31 mouse cellular contexts compared by ENCODE assay signal in the genomic region with DNA sequence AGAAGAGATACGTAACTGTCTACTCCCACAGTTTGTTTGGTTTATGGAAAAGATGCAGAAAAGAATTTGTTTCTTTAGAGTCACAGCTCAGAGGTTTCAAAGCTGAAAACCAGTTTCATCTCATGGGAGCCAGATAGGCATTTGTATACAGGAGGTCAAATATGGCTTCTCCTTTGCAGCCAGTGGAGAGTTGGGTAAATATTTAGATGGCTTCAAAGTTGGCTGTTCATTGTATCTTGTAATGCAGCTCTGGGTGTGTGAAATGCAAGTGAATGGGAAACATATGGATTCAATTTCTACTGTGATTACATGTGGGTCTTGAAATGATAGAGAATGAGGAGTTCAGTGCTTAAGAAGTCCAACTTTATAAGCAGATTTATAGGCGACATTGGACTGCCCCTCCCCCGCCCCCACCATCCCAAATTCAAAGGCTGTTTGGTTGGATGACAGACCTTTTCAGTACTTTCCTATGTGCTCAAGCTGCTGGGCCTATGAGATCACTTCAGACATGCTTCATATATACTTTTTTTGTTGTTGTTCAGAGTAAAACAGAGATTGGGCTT.
DNase-seq lines count a peak whose midpoint lies in the region; ATAC-seq and TF ChIP-seq lines count a peak whose summit lies in the region.
"Had no signal": no experiment of that assay in that cellular context is flagged by ENCODE, and none has a peak within 500 bp of the region (broad histone marks: within the 10 kb centered on the region; RNA-seq: fewer than 3 reads in every experiment).

No protein-coding gene starts in this region.

- TF ChIP-seq POLR2A in lung, adult 2 months (IDR thresholded peaks at IDR 0.05; ENCODE audit: borderline replicate concordance, extremely low read depth, low read depth, low read length) = no peak

- H3K9ac ChIP-seq in intestine, embryonic 16.5 days (ENCODE audit: low read depth, low read length) = no peak overlapping the region
- H3K9ac ChIP-seq in intestine, postnatal 0 days (ENCODE audit: low read depth, low read length) = no peak overlapping the region
- no peak overlapping the region for H3K9ac ChIP-seq in lung, embryonic 15.5 days
- H3K9ac ChIP-seq in embryonic facial prominence, embryonic 12.5 days = no peak overlapping the region
- no peak overlapping the region for H3K9ac ChIP-seq in stomach, embryonic 15.5 days
- H3K9ac ChIP-seq: heart, embryonic 12.5 days; liver, postnatal 0 days; neural tube, embryonic 13.5 days had no signal

- H3K4me2 ChIP-seq in intestine, embryonic 16.5 days (ENCODE audit: low read depth, low read length) = no peak overlapping the region
- no peak overlapping the region for H3K4me2 ChIP-seq in intestine, postnatal 0 days (replicated peaks; ENCODE audit: low read depth)
- H3K4me2 ChIP-seq in lung, embryonic 15.5 days = no peak overlapping the region
- no peak overlapping the region for H3K4me2 ChIP-seq in embryonic facial prominence, embryonic 12.5 days (replicated peaks)
- no peak overlapping the region for H3K4me2 ChIP-seq in stomach, embryonic 15.5 days
- H3K4me2 ChIP-seq: heart, embryonic 12.5 days; neural tube, embryonic 13.5 days had no signal

- no peaks in the 10 kb centered on the region for H3K9me3 ChIP-seq in intestine, embryonic 16.5 days (ENCODE audit: control insufficient read depth, low read length)
- H3K9me3 ChIP-seq in intestine, postnatal 0 days (ENCODE audit: control insufficient read depth) = no peaks in the 10 kb centered on the region
- H3K9me3 ChIP-seq in lung, embryonic 15.5 days = no peaks in the 10 kb centered on the region
- no peaks in the 10 kb centered on the region for H3K9me3 ChIP-seq in embryonic facial prominence, embryonic 12.5 days
- no peaks in the 10 kb centered on the region for H3K9me3 ChIP-seq in stomach, embryonic 15.5 days
- H3K9me3 ChIP-seq: heart, embryonic 12.5 days; hindbrain, embryonic 10.5 days; neural tube, embryonic 13.5 days had no signal

- DNase-seq in lung, adult 2 months = no peak
- DNase-seq in cerebellum, postnatal 10 days = no peak
- DNase-seq in gastrocnemius, postnatal 25 days = no peak
- DNase-seq: adrenal gland, postnatal 36 days; cerebellum, adult 11 months; cerebellum, postnatal 36 days; gastrocnemius, postnatal 14 days; heart, adult 18-20 months; heart, postnatal 10 days; kidney, adult 2 months; kidney, postnatal 4 days; liver, postnatal 0 days; retina, postnatal 1 day; right cerebral cortex, postnatal 25 days; spleen, adult 18-20 months; thymus, adult 2 months; thymus, postnatal 4 days had no signal

- 63% methylated on average over 3 of the region's 3 CpGs for WGBS in intestine, embryonic 16.5 days
- 82% methylated on average over 3 of the region's 3 CpGs for WGBS in intestine, postnatal 0 days
- WGBS in lung, embryonic 15.5 days = 68% methylated on average over 3 of the region's 3 CpGs
- WGBS in lung, adult 2 months = 87% methylated on average over 3 of the region's 3 CpGs
- 52% methylated on average over 3 of the region's 3 CpGs for WGBS in embryonic facial prominence, embryonic 12.5 days
- 52% methylated on average over 3 of the region's 3 CpGs for WGBS in stomach, embryonic 15.5 days

- no peaks in the 10 kb centered on the region for H3K27me3 ChIP-seq in intestine, embryonic 16.5 days (replicated peaks; ENCODE audit: control insufficient read depth, insufficient read depth, low read length)
- no peaks in the 10 kb centered on the region for H3K27me3 ChIP-seq in intestine, postnatal 0 days (replicated peaks; ENCODE audit: control insufficient read depth, insufficient read depth, low read length)
- H3K27me3 ChIP-seq in lung, embryonic 15.5 days = no peaks in the 10 kb centered on the region
- no peaks in the 10 kb centered on the region for H3K27me3 ChIP-seq in embryonic facial prominence, embryonic 12.5 days
- H3K27me3 ChIP-seq in stomach, embryonic 15.5 days (replicated peaks) = no peaks in the 10 kb centered on the region
- H3K27me3 ChIP-seq: heart, embryonic 12.5 days; neural tube, embryonic 13.5 days; Patski had no signal

- peaks cover 32% of the 10 kb centered on the region for H3K4me1 ChIP-seq in intestine, embryonic 16.5 days (ENCODE audit: control insufficient read depth, insufficient read depth, low read length)
- H3K4me1 ChIP-seq in intestine, postnatal 0 days (replicated peaks; ENCODE audit: control insufficient read depth, insufficient read depth, low read length) = 0 out of 2 replicates have a peak, but pooled peaks cover 11% of the 10 kb centered on the region
- H3K4me1 ChIP-seq in lung, embryonic 15.5 days = no peaks in the 10 kb centered on the region; the same call in 1 of the 2 replicates
- H3K4me1 ChIP-seq in lung, adult 2 months (ENCODE audit: control insufficient read depth, insufficient read depth, low read length) = no peaks in the 10 kb centered on the region
- peaks cover 26% of the 10 kb centered on the region for H3K4me1 ChIP-seq in embryonic facial prominence, embryonic 12.5 days
- peaks cover 15% of the 10 kb centered on the region for H3K4me1 ChIP-seq in stomach, embryonic 15.5 days

- H3K36me3 ChIP-seq in intestine, embryonic 16.5 days (ENCODE audit: control insufficient read depth, insufficient read depth, low read length) = no peaks in the 10 kb centered on the region
- H3K36me3 ChIP-seq in intestine, postnatal 0 days (ENCODE audit: control insufficient read depth, insufficient read depth) = no peaks in the 10 kb centered on the region
- no peaks in the 10 kb centered on the region for H3K36me3 ChIP-seq in lung, embryonic 15.5 days
- no peaks in the 10 kb centered on the region for H3K36me3 ChIP-seq in embryonic facial prominence, embryonic 12.5 days
- H3K36me3 ChIP-seq in stomach, embryonic 15.5 days = no peaks in the 10 kb centered on the region
- H3K36me3 ChIP-seq: heart, embryonic 12.5 days; hindbrain, embryonic 10.5 days; neural tube, embryonic 13.5 days had no signal

- no peak overlapping the region for H3K4me3 ChIP-seq in intestine, embryonic 16.5 days (ENCODE audit: low read length)
- no peak overlapping the region for H3K4me3 ChIP-seq in intestine, postnatal 0 days (ENCODE audit: low read depth, low read length)
- no peak overlapping the region for H3K4me3 ChIP-seq in lung, embryonic 15.5 days
- no peak overlapping the region for H3K4me3 ChIP-seq in lung, adult 2 months (replicated peaks; ENCODE audit: extremely low read depth, low read depth, low read length)
- H3K4me3 ChIP-seq in embryonic facial prominence, embryonic 12.5 days = no peak overlapping the region
- H3K4me3 ChIP-seq in stomach, embryonic 15.5 days (replicated peaks) = no peak overlapping the region
- H3K4me3 ChIP-seq: heart, embryonic 12.5 days; hindbrain, embryonic 10.5 days; myocyte; neural tube, embryonic 13.5 days had no signal

- H3K27ac ChIP-seq in intestine, embryonic 16.5 days (ENCODE audit: low read length) = peak overlapping the region; percentile 60
- H3K27ac ChIP-seq in intestine, postnatal 0 days (ENCODE audit: low read depth, low read length) = no peak overlapping the region
- peak overlapping the region; percentile 36; the same call in 1 of the 2 replicates for H3K27ac ChIP-seq in lung, embryonic 15.5 days
- peak overlapping the region; percentile 12; the same call in 1 of the 2 replicates for H3K27ac ChIP-seq in embryonic facial prominence, embryonic 12.5 days
- peak overlapping the region; percentile 75 for H3K27ac ChIP-seq in stomach, embryonic 15.5 days
- H3K27ac ChIP-seq: hindbrain, embryonic 10.5 days; macrophage; neural tube, embryonic 13.5 days had no signal

- no peak for TF ChIP-seq CTCF in intestine, postnatal 0 days (IDR thresholded peaks at IDR 0.05; ENCODE audit: low read depth)
- no peak for TF ChIP-seq CTCF in lung, adult 2 months (IDR thresholded peaks at IDR 0.05; ENCODE audit: insufficient read depth, low read length)

- no peak for ATAC-seq in intestine, embryonic 16.5 days
- no peak for ATAC-seq in intestine, postnatal 0 days
- no peak for ATAC-seq in lung, embryonic 15.5 days (ENCODE audit: borderline replicate concordance, extremely low read depth, low FRiP score, low TSS enrichment)
- ATAC-seq in embryonic facial prominence, embryonic 12.5 days (ENCODE audit: insufficient number of reproducible peaks, insufficient read depth, low FRiP score, low TSS enrichment) = no peak
- ATAC-seq in stomach, embryonic 15.5 days (ENCODE audit: insufficient read depth, low FRiP score, low read depth) = no peak
- ATAC-seq: forebrain, embryonic 16.5 days; hindbrain, embryonic 16.5 days; liver, postnatal 0 days; midbrain, embryonic 16.5 days; Patski had no signal
